In genomic region chr11:21057511-21058414, GRCm38 (mm10) we compare ENCODE assay signal across 25 mouse cellular contexts. TPM values are rescaled to one million over a fixed set of nuclear protein-coding genes. Genes with fewer than 3 reads are reported as not detected.
DNase-seq lines count a peak whose midpoint lies in the region; ATAC-seq and TF ChIP-seq lines count a peak whose summit lies in the region.
"Had no signal": no experiment of that assay in that cellular context is flagged by ENCODE, and none has a peak within 500 bp of the region (broad histone marks: within the 10 kb centered on the region; RNA-seq: fewer than 3 reads in every experiment).

No protein-coding gene starts in this region.

- H3K9ac ChIP-seq in lung, embryonic 15.5 days, result no peak overlapping the region
- H3K9ac ChIP-seq in intestine, postnatal 0 days (ENCODE audit: low read depth, low read length), result no peak overlapping the region
- no peak overlapping the region for H3K9ac ChIP-seq in forebrain, embryonic 12.5 days
- H3K9ac ChIP-seq: hindbrain, embryonic 14.5 days; kidney, embryonic 15.5 days; limb, embryonic 12.5 days; midbrain, embryonic 15.5 days; neural tube, embryonic 12.5 days had no signal

- no peak overlapping the region for H3K27ac ChIP-seq in lung, embryonic 15.5 days
- peak overlapping the region; percentile 50 for H3K27ac ChIP-seq in intestine, postnatal 0 days (ENCODE audit: low read depth, low read length)
- H3K27ac ChIP-seq in small intestine, adult 2 months (ENCODE audit: insufficient read depth, low read depth, low read length), result peak overlapping the region; percentile 92
- no peak overlapping the region for H3K27ac ChIP-seq in forebrain, embryonic 12.5 days
- H3K27ac ChIP-seq: embryonic facial prominence, embryonic 10.5 days; hindbrain, embryonic 14.5 days; kidney, embryonic 15.5 days; limb, embryonic 12.5 days; midbrain, embryonic 15.5 days; neural tube, embryonic 12.5 days had no signal

- ATAC-seq in lung, embryonic 15.5 days (ENCODE audit: borderline replicate concordance, extremely low read depth, low FRiP score, low TSS enrichment), result no peak
- ATAC-seq in intestine, postnatal 0 days, result peak; percentile 85
- ATAC-seq in forebrain, embryonic 12.5 days (ENCODE audit: low FRiP score), result no peak
- ATAC-seq: forebrain, embryonic 16.5 days; midbrain, embryonic 15.5 days had no signal

- no peaks in the 10 kb centered on the region for H3K36me3 ChIP-seq in lung, embryonic 15.5 days
- H3K36me3 ChIP-seq in intestine, postnatal 0 days (ENCODE audit: control insufficient read depth, insufficient read depth), result no peaks in the 10 kb centered on the region
- no peaks in the 10 kb centered on the region for H3K36me3 ChIP-seq in small intestine, adult 2 months (ENCODE audit: control insufficient read depth, insufficient read depth, low read length)
- H3K36me3 ChIP-seq in forebrain, embryonic 12.5 days (replicated peaks), result no peaks in the 10 kb centered on the region
- H3K36me3 ChIP-seq: embryonic facial prominence, embryonic 10.5 days; kidney, embryonic 15.5 days; limb, embryonic 12.5 days; midbrain, embryonic 15.5 days; neural tube, embryonic 12.5 days had no signal

- no peak overlapping the region for H3K4me3 ChIP-seq in lung, embryonic 15.5 days
- H3K4me3 ChIP-seq in intestine, postnatal 0 days (ENCODE audit: low read depth, low read length), result no peak overlapping the region
- H3K4me3 ChIP-seq in small intestine, adult 2 months (ENCODE audit: low read depth, low read length), result no peak overlapping the region
- H3K4me3 ChIP-seq in forebrain, embryonic 12.5 days (replicated peaks), result no peak overlapping the region
- H3K4me3 ChIP-seq: embryonic facial prominence, embryonic 10.5 days; kidney, embryonic 15.5 days; limb, embryonic 12.5 days; megakaryocyte, embryonic 14.5 days; midbrain, embryonic 15.5 days; neural tube, embryonic 12.5 days had no signal

- H3K27me3 ChIP-seq in lung, embryonic 15.5 days, result no peaks in the 10 kb centered on the region
- H3K27me3 ChIP-seq in intestine, postnatal 0 days (replicated peaks; ENCODE audit: control insufficient read depth, insufficient read depth, low read length), result no peaks in the 10 kb centered on the region
- H3K27me3 ChIP-seq in small intestine, adult 2 months (ENCODE audit: control insufficient read depth, insufficient read depth, low read length), result no peaks in the 10 kb centered on the region
- 0 out of 2 replicates have a peak, but pooled peaks cover 7% of the 10 kb centered on the region for H3K27me3 ChIP-seq in forebrain, embryonic 12.5 days
- H3K27me3 ChIP-seq: kidney, embryonic 15.5 days; limb, embryonic 12.5 days; midbrain, embryonic 15.5 days; neural tube, embryonic 12.5 days had no signal

- H3K9me3 ChIP-seq in lung, embryonic 15.5 days, result no peaks in the 10 kb centered on the region
- H3K9me3 ChIP-seq in intestine, postnatal 0 days (ENCODE audit: control insufficient read depth), result no peaks in the 10 kb centered on the region
- H3K9me3 ChIP-seq in forebrain, embryonic 12.5 days, result no peaks in the 10 kb centered on the region
- H3K9me3 ChIP-seq: embryonic facial prominence, embryonic 10.5 days; kidney, embryonic 15.5 days; limb, embryonic 12.5 days; megakaryocyte, embryonic 14.5 days; midbrain, embryonic 15.5 days; neural tube, embryonic 12.5 days had no signal

- DNase-seq in lung, postnatal 10 days, result no peak
- DNase-seq in layer of hippocampus, postnatal 10 days (ENCODE audit: low spot score in 2 of 2), result no peak
- DNase-seq in kidney, postnatal 36 days, result no peak
- DNase-seq: adrenal gland, adult 2 months; cerebellum, adult 11-12 months; cerebellum, postnatal 10 days; gastrocnemius, postnatal 10 days; heart, adult 18-20 months; heart, postnatal 4 days; kidney, adult 11 months; lung, adult 2 months; lung, postnatal 36 days; right cerebral cortex, postnatal 25 days had no signal

- peaks cover 15% of the 10 kb centered on the region for H3K4me1 ChIP-seq in lung, embryonic 15.5 days
- H3K4me1 ChIP-seq in intestine, postnatal 0 days (replicated peaks; ENCODE audit: control insufficient read depth, insufficient read depth, low read length), result no peaks in the 10 kb centered on the region
- peaks cover 24% of the 10 kb centered on the region for H3K4me1 ChIP-seq in small intestine, adult 2 months (ENCODE audit: control insufficient read depth, insufficient read depth, insufficient read length, low read length)
- no peaks in the 10 kb centered on the region for H3K4me1 ChIP-seq in forebrain, embryonic 12.5 days
- H3K4me1 ChIP-seq: limb, embryonic 12.5 days; neural tube, embryonic 12.5 days had no signal

- WGBS in lung, embryonic 15.5 days, result 49% methylated on average over 17 of the region's 17 CpGs
- WGBS in intestine, postnatal 0 days, result 29% methylated on average over 17 of the region's 17 CpGs
- WGBS in small intestine, adult 2 months, result 31% methylated on average over 17 of the region's 17 CpGs
- 86% methylated on average over 17 of the region's 17 CpGs for WGBS in forebrain, embryonic 12.5 days

- 0 out of 2 replicates have a peak overlapping the region, but pooled peaks have one; percentile 9 for H3K4me2 ChIP-seq in lung, embryonic 15.5 days
- peak overlapping the region; percentile 52 for H3K4me2 ChIP-seq in intestine, postnatal 0 days (replicated peaks; ENCODE audit: low read depth)
- no peak overlapping the region for H3K4me2 ChIP-seq in forebrain, embryonic 12.5 days
- H3K4me2 ChIP-seq: hindbrain, embryonic 14.5 days; kidney, embryonic 15.5 days; limb, embryonic 12.5 days; midbrain, embryonic 15.5 days; neural tube, embryonic 12.5 days had no signal

- TF ChIP-seq CTCF in intestine, postnatal 0 days (IDR thresholded peaks at IDR 0.05; ENCODE audit: low read depth), result no peak
- TF ChIP-seq CTCF in small intestine, adult 2 months (IDR thresholded peaks at IDR 0.05; ENCODE audit: extremely low read depth, insufficient read length, insufficient replicate concordance, low read depth, low read length), result no peak

- TF ChIP-seq POLR2A in small intestine, adult 2 months (IDR thresholded peaks at IDR 0.05; ENCODE audit: low read depth, low read length), result no peak

RNA-seq across cellular contexts. Expression of gene Peli1, which starts 33.3 kb away (rescaled TPM):
- 51.3 and 55.3 TPM in 2 replicates for polyA plus RNA-seq in lung, embryonic 15.5 days (2015; fragmentation: Nextera tagmentation; extraction: Ambion mirVana)
- polyA plus RNA-seq in intestine, postnatal 0 days (2015; fragmentation: Nextera tagmentation; extraction: Ambion mirVana), result 27.1 and 27.2 TPM in 2 replicates
- polyA plus RNA-seq in small intestine, adult 2 months (2012; rRNA removed), result 35.2 and 113 TPM in 2 replicates
- 10 to 100 TPM; 49.9 to 50.3 TPM for total RNA-seq in layer of hippocampus, postnatal 10 days (2021)
- polyA plus RNA-seq in forebrain, embryonic 12.5 days (2016; fragmentation: Nextera tagmentation; extraction: Ambion mirVana), result 103 and 107 TPM in 2 replicates

Comparison
In these comparisons a context has a peak if more than half of its experiments do, and no peak if none do; other contexts are left out.
1. H3K27ac ChIP-seq: peak in intestine, postnatal 0 days (single experiment) and small intestine, adult 2 months (single experiment); none in lung, embryonic 15.5 days (single experiment) and forebrain, embryonic 12.5 days (single experiment).